Mouse (Mus musculus): ENCODE data around the gene Ikzf4.

- TF ChIP-seq CTCF (IDR thresholded peaks at IDR 0.05; ENCODE audit: control insufficient read depth, insufficient read depth, low read length) = no peak
- TF ChIP-seq POLR2A (IDR thresholded peaks at IDR 0.05; ENCODE audit: borderline replicate concordance, control insufficient read depth, low read depth, low read length) = no peak
Measured at GRCm38 (mm10) chr10:128665806-128666205, 20.0 kb upstream of the Ikzf4 start.

Measured in bone marrow, adult 2 months (tissue).